16 mouse cellular contexts compared by ENCODE assay signal in genomic region chr15:88919328-88919727, GRCm38 (mm10). TPM values are rescaled to one million over a fixed set of nuclear protein-coding genes. Genes with fewer than 3 reads are reported as not detected.
DNase-seq lines count a peak whose midpoint lies in the region; ATAC-seq lines count a peak whose summit lies in the region.
"Had no signal": no experiment of that assay in that cellular context is flagged by ENCODE, and none has a peak within 500 bp of the region (broad histone marks: within the 10 kb centered on the region; RNA-seq: fewer than 3 reads in every experiment).

No protein-coding gene starts in this region.

- H3K4me3 ChIP-seq in heart, embryonic 12.5 days: no peak overlapping the region
- no peak overlapping the region for H3K4me3 ChIP-seq in forebrain, embryonic 10.5 days
- H3K4me3 ChIP-seq: heart, embryonic 13.5 days; neural tube, embryonic 15.5 days had no signal

- no peak overlapping the region for H3K27ac ChIP-seq in heart, embryonic 12.5 days (ENCODE audit: poor library complexity, severe bottlenecking)
- H3K27ac ChIP-seq in forebrain, embryonic 10.5 days: no peak overlapping the region
- H3K27ac ChIP-seq: heart, embryonic 13.5 days; hindbrain, embryonic 14.5 days; neural tube, embryonic 15.5 days; stomach, postnatal 0 days had no signal

- ATAC-seq in heart, embryonic 12.5 days (ENCODE audit: insufficient number of reproducible peaks, low FRiP score): no peak

- WGBS in heart, embryonic 12.5 days: 73% methylated on average over 12 of the region's 12 CpGs
- WGBS in forebrain, embryonic 10.5 days: 88% methylated on average over 12 of the region's 12 CpGs

- peak; percentile 82 for DNase-seq in heart, adult 11 months
- DNase-seq in adrenal gland, adult 2 months: peak; percentile 95
- DNase-seq in kidney, postnatal 10 days: peak; percentile 61
- peak; percentile 24 for DNase-seq in lung, postnatal 14 days
- no peak for DNase-seq in left cerebral cortex, postnatal 36 days (ENCODE audit: low spot score in 2 of 2)
- DNase-seq in adipocyte (ENCODE audit: low spot score): no peak
- no peak for DNase-seq in forebrain, embryonic 10.5 days (ENCODE audit: extremely low spot score, low spot score)
- DNase-seq: cerebellum, postnatal 25 days; layer of hippocampus, postnatal 36 days; midbrain, embryonic 14.5 days had no signal

- intact Hi-C loops in left cerebral cortex, postnatal 36 days (cut with DNase I): no loop called here

- H3K9ac ChIP-seq in heart, embryonic 12.5 days: no peak overlapping the region
- H3K9ac ChIP-seq: heart, embryonic 13.5 days; hindbrain, embryonic 14.5 days; neural tube, embryonic 15.5 days had no signal

- 0 out of 2 replicates have a peak, but pooled peaks cover 2% of the 10 kb centered on the region for H3K27me3 ChIP-seq in heart, embryonic 12.5 days (replicated peaks)
- H3K27me3 ChIP-seq in forebrain, embryonic 10.5 days (ENCODE audit: poor library complexity, severe bottlenecking): no peaks in the 10 kb centered on the region
- H3K27me3 ChIP-seq: neural tube, embryonic 15.5 days had no signal

- 0 out of 2 replicates have a peak, but pooled peaks cover 4% of the 10 kb centered on the region for H3K4me1 ChIP-seq in heart, embryonic 12.5 days (replicated peaks)
- no peaks in the 10 kb centered on the region for H3K4me1 ChIP-seq in forebrain, embryonic 10.5 days

- H3K4me2 ChIP-seq in heart, embryonic 12.5 days: no peak overlapping the region
- H3K4me2 ChIP-seq: heart, embryonic 13.5 days; hindbrain, embryonic 14.5 days; neural tube, embryonic 15.5 days had no signal

- H3K9me3 ChIP-seq in heart, embryonic 12.5 days (replicated peaks): no peaks in the 10 kb centered on the region
- H3K9me3 ChIP-seq in forebrain, embryonic 10.5 days: no peaks in the 10 kb centered on the region
- H3K9me3 ChIP-seq: heart, embryonic 13.5 days; neural tube, embryonic 15.5 days had no signal

- H3K36me3 ChIP-seq in heart, embryonic 12.5 days: no peaks in the 10 kb centered on the region
- H3K36me3 ChIP-seq in forebrain, embryonic 10.5 days (replicated peaks): no peaks in the 10 kb centered on the region
- H3K36me3 ChIP-seq: heart, embryonic 13.5 days; neural tube, embryonic 15.5 days had no signal

RNA-seq across cellular contexts. Expression of gene Ttll8, which starts 34.9 kb away (rescaled TPM):
- polyA plus RNA-seq in heart, embryonic 12.5 days (2016; fragmentation: Nextera tagmentation; extraction: Ambion mirVana): not detected in 2 replicates
- under 1 TPM in 1 of 2 experiments, not detected in 1; 0.17 TPM for total RNA-seq in adrenal gland, adult 2 months (2021)
- polyA plus RNA-seq in adrenal gland, adult 2 months (2012; rRNA removed): 0.03 TPM in 1 of 2 replicates, not detected in the other
- 1 to 10 TPM; 1.1 to 2.1 TPM for total RNA-seq in left cerebral cortex, postnatal 36 days (2021)
- not detected in 2 replicates for polyA plus RNA-seq in forebrain, embryonic 10.5 days (2016; fragmentation: Nextera tagmentation; extraction: Ambion mirVana)
- total RNA-seq: gastrocnemius, adult 18-20 months had no signal
- polyA plus RNA-seq: heart, embryonic 13.5 days; hindbrain, embryonic 14.5 days; midbrain, embryonic 14.5 days; stomach, postnatal 0 days had no signal

RNA-seq across cellular contexts. Expression of gene Pim3, which starts 57.3 kb away (rescaled TPM):
- polyA plus RNA-seq in heart, embryonic 12.5 days (2016; fragmentation: Nextera tagmentation; extraction: Ambion mirVana): 67.5 and 68.1 TPM in 2 replicates
- 100 to 1,000 TPM in 1 of 2 experiments, 10 to 100 TPM in 1; 71.7 to 105 TPM for total RNA-seq in adrenal gland, adult 2 months (2021)
- 156 and 157 TPM in 2 replicates for polyA plus RNA-seq in adrenal gland, adult 2 months (2012; rRNA removed)
- total RNA-seq in left cerebral cortex, postnatal 36 days (2021): 10 to 100 TPM; 35.0 to 51.0 TPM
- polyA plus RNA-seq in forebrain, embryonic 10.5 days (2016; fragmentation: Nextera tagmentation; extraction: Ambion mirVana): 40.3 and 43.6 TPM in 2 replicates

RNA-seq across cellular contexts. Expression of gene Mlc1, which starts 59.5 kb away (rescaled TPM):
- 0.06 TPM in 1 of 2 replicates, not detected in the other for polyA plus RNA-seq in heart, embryonic 12.5 days (2016; fragmentation: Nextera tagmentation; extraction: Ambion mirVana)
- not detected for total RNA-seq in adrenal gland, adult 2 months (2021)
- not detected in 2 replicates for polyA plus RNA-seq in adrenal gland, adult 2 months (2012; rRNA removed)
- 100 to 1,000 TPM in 1 of 2 experiments, 10 to 100 TPM in 1; 99.9 to 111 TPM for total RNA-seq in left cerebral cortex, postnatal 36 days (2021)
- polyA plus RNA-seq in forebrain, embryonic 10.5 days (2016; fragmentation: Nextera tagmentation; extraction: Ambion mirVana): 10.2 and 11.5 TPM in 2 replicates
- total RNA-seq: gastrocnemius, adult 18-20 months had no signal
- polyA plus RNA-seq: stomach, postnatal 0 days had no signal

Comparison
In these comparisons a context has a peak if more than half of its experiments do, and no peak if none do; other contexts are left out.
1. DNase-seq: peak in heart, adult 11 months (single experiment), adrenal gland, adult 2 months (single experiment), kidney, postnatal 10 days (single experiment) and lung, postnatal 14 days (single experiment); none in left cerebral cortex, postnatal 36 days (0 of 2), adipocyte (single experiment) and forebrain, embryonic 10.5 days (single experiment).
2. RNA of gene Mlc1, which starts 59.5 kb away (polyA plus RNA-seq): 10.2 to 11.5 TPM in forebrain, embryonic 10.5 days; 0.06 TPM in heart, embryonic 12.5 days and not detected in adrenal gland, adult 2 months; every median in the first group is over 10 times any median in the second.